Mouse (Mus musculus) adrenal gland, adult 2 months (tissue): ENCODE measurements around the gene G430095P16Rik. TPM values are rescaled to one million over a fixed set of nuclear protein-coding genes. Genes with fewer than 3 reads are reported as not detected.

Experiments
- DNase-seq: peaks from one replicate; pipeline ENCODE4 v3.0.0; 2021
- polyA plus RNA-seq: library from polyadenylated mRNA; depleted of rRNA; stranded (reverse); fragments of >200 nt; gene quantifications from 2 replicates; pipeline ENCODE4 v1.2.3, GENCODE M21; 2012
- total RNA-seq, 2 experiments: library from RNA; stranded (reverse); gene quantifications; 2 replicates each; pipeline ENCODE4 v1.2.3; 2021

G430095P16Rik gene
- total and polyA plus RNA-seq, 3 experiments: 0.26 to 0.59 TPM; not detected in 1

- no peak for DNase-seq
These were observed 19.8 kb upstream of the G430095P16Rik start for GRCm38 (mm10) chr8:84702963-84703465.

DNA sequence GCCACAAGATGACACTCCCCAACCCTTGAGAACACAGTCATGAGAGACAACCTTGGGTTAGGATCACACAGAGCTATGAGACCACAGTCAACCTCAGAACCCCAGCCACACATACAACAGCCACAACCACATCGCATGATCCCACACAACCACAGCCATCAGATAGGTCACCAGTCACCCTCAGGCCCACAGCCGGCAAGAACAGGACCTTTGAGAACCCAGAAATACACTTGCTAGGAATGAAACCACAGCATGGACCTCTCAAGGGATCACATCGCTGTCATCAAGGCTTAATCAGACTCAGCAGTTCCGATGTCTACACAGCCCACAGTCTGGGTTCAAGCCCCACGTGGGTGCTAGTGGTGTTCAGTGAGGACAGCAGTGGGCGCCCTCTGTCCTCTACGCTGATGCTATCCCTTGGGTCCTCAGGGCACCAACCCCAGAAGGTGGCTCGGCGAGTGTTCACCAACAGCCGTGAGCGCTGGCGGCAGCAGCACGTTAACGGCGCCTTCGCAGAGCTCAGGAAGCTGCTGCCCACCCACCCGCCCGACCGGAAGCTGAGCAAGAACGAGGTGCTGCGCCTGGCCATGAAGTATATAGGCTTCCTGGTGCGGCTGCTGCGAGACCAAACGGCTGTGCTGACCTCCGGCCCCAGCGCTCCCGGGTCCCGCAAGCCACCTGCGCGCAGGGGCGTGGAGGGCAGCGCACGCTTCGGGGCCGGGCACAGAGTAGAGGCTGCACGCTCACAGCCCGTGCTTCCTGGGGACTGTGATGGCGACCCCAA lies 19.1 kb upstream of the G430095P16Rik start:
- DNase-seq: no peak

GRCm38 (mm10) chr8:84704356-84704755 lies 18.5 kb upstream of the G430095P16Rik start:
- DNase-seq: peak; percentile 78

DNA sequence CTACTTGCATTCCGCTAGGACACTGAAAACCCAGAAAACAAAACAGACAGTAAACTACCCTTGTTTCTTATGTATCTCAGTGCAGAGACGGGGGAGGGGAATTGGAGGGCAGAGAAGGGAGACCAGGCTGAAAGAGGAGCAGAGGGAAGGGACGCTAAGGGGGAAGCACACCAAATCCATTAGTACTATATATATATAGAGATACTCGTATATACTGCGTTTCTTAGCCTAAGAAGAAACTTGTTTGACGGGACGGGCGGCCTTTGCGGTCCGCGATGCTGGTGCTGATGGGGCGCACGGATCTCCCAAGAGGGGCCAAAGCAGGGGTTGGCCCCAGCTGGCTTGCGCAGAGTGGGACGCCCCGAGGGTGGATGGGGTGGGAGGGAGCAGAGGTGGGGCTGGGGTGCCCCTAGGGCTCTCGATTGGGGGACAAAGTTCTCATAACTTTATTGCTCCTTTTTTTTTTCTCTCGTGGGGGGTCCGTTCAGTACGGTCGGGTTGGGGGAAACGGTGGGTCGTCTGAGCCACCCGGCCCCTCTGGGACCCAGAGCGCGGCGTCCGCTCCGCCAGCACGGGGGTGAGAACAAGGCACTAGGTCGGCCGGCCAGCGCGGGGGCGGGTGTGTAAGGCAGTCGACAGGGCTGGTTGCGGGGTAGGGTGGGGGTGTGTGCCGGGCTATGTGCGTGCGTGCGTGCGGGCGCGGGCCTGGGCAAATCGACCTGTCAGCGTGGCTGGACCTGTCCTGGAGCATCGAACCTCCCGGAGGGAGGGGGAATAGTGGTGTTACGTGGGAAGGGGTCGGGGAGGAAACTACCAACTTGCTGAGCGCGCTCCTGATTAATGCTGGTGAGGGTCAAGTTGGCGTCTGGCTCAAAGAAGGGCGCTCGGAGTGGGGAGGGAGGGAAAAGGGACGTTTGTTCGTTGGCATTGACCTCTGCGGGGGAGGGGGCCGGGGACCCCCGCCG lies 17.7 kb upstream of the G430095P16Rik start:
- DNase-seq: no peak

- DNase-seq: no peak
These were observed 16.8 kb upstream of the G430095P16Rik start for GRCm38 (mm10) chr8:84705960-84706359.

DNA sequence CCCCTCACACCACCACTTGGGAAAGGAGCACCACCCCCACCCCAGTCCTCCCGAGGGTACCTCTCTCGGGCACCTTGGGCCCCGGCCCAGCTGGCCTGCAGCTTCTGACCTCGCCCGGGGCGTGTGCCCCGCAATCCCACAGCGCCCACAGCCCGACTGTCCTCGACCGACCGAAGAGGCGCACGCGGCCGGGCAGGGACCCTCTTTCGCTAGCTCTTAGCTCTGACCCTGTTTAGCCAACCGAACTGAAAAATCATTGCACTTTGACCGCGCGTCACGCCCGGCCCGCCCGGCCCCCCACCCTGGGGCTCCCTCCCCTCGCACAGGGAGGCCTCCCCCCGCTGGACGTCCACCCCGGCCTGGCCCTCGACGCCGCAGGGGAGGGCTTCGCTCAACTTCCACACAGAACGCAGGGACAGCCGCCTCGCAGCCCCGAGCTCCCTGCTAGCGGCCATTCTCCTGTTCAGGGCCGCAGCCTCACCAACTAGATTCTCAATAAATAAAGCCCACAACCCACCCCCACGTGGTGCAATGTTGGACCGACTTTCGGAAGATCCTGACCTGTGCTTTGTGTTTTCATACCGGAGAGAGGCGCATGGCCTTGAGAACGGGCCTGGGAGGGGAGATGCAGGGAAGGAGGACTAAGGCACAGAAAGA lies 16.1 kb upstream of the G430095P16Rik start:
- DNase-seq: peak; percentile 58

GRCm38 (mm10) chr8:84707267-84707883 lies 15.4 kb upstream of the G430095P16Rik start:
- DNase-seq: peak; percentile 54

GRCm38 (mm10) chr8:84708071-84708541 lies 14.7 kb upstream of the G430095P16Rik start:
- no peak for DNase-seq

DNA sequence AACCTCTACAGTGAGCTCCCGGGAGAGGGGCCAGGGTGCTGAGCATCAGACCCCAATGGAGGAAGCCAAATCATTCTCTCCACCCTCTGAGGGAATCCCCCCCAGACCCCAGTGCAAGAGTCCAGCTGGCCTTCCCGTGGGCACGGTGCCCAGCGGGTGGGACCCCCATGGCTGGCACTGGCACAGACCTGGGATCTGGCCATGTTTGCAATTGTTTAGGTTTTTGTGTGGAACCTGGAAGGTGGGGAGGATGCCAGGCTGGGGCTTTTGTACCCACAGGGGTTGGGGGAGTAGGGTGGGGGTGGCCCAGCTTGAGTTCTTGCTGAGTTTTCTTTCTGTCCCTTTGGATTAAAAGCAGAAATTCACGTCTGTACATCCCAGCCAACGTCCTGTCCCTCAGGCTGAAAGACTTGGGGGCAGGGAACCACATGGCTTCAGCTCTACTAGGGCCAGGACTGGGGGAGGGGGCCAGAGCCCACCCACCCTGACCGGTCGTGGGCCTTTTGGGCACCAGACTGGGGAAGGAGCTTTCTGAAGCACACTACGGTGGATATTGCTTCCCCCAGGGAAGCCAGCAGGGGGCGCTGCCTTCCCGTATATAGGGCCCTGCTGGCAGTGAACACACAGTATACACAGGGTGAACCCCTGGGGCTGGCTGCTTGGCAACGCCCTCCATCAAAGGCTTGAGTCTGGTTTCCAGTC lies 13.9 kb upstream of the G430095P16Rik start:
- DNase-seq: peak; percentile 82

GRCm38 (mm10) chr8:84709931-84710330 lies 12.9 kb upstream of the G430095P16Rik start:
- DNase-seq: no peak

GRCm38 (mm10) chr8:84711312-84711711 lies 11.5 kb upstream of the G430095P16Rik start:
- no peak for DNase-seq

DNA sequence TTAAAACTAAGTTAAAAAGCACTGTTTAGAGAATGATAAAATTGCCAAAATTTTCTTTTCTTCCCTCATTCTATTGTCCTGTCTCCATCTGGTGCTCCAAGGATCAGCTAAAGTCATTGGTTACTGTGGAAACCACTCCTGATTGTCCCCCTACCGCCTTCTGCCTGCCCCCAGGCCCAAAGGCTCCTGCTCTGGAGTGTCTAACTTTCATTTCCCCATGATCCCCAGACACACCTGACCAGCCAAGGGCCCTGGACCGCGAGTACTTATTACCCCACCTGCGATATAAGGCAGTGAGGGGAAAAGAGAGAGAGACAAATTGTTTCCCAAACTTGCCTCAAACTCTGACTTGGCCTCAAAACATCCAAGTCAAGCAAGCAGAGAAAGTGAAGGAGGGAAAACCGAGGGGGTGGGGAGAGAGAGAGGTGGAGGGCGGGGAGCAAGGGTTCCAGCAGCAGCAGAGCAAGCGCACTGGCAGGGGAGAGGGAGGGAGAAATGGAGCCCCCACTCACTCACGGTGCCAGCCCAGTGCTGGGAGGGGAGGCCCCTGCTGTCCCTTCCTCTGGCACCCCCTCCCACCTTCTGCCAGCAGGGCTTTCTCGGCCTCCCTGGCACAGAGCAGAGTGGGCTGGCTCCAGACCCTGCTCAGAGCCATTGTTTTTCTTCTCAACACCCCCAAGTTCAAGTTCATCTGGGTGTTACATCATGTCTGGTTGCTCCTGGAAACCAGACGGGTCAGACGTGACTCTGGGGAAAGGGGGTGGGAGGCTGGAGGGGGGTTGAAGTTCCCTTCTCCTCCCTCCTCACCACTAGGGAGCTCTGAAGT lies 10.7 kb upstream of the G430095P16Rik start:
- no peak for DNase-seq

DNA sequence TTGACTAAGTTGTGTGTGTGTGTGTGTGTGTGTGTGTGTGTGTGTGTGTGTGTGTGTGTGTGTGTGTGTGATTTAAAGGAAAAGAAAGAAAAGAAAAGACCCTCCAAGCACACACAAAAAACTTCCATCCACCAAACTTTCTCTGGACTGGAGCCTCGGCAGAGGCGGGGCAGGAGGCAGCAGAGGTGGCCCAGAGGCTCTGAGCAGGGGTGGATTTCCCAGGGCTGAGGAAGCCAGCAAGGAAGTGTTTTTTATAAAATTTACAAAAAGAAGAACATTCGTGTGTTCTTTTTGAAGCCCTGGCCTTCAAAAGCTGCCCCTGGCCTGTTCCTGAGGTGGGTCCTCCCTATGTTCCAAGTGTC lies 10.1 kb upstream of the G430095P16Rik start:
- no peak for DNase-seq

DNA sequence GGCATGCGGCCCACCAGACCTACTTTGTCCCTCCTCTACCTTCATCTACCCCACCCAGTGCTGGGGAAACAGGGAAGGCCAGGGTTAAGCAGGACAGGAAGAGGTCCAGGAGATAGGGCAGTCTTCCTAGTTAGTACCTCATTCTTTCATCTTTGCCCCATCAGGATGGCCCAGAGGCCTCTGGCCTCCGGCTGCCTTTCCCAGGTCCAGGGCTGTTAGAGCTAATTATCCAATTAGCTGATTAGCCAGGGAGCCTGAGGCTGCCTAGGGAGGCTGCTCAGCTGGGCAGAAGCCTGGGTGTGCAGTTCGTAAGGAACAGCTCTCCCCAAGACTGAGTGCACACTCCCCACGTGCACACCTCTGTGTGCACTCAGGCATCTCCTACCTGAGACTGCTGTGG lies 9.4 kb upstream of the G430095P16Rik start:
- no peak for DNase-seq

- DNase-seq: no peak
These were observed 8.6 kb upstream of the G430095P16Rik start for GRCm38 (mm10) chr8:84714161-84714560.

DNA sequence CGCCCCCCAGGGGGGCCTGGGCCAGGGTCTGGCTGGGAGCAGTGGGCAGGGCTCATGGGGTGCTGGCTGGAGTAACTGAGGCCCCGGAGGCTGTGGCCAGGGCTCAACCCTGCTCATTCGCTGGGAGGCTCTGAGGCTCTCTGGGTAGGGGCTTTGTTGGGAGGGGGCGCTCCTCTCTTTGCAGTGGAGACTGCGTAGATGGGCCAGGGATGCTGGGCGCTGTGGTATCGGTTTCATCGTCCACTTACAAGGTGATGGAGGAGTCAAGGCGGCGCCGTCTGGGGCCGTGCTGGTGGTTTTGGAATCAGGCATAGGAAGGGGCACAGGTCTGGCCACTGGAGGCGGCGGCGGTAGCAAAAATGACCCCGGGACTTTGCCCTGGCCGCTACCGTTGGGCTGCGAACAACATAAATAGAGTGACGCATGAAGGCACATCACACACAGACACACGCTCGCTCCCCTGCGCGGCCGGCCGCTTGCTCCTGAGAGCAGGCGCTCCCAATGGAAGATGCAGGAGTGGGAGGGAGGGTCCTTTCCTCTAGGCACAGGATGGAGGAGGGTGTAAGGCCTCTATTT lies 6.8 kb upstream of the G430095P16Rik start:
- DNase-seq: no peak

- DNase-seq: no peak
These were observed 6.0 kb upstream of the G430095P16Rik start for GRCm38 (mm10) chr8:84716790-84717189.

DNA sequence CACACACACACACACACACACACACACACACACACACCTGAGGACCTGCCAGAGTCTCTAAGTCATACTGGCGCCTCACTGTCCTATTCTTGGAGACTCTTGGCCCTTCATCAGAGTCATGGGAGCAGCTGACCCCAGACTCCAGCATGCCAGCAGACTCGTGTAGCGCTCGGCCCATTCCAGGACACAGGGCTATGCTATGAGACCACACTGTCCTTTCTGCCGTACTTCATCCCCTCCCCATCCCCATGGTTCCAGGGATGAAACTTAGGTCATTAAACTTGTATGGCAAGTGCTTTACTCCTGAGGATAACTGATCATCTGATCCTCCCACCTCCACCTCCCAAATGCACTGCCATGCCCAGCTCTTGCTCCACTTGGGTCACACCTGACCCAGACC lies 4.3 kb upstream of the G430095P16Rik start:
- DNase-seq: no peak

DNA sequence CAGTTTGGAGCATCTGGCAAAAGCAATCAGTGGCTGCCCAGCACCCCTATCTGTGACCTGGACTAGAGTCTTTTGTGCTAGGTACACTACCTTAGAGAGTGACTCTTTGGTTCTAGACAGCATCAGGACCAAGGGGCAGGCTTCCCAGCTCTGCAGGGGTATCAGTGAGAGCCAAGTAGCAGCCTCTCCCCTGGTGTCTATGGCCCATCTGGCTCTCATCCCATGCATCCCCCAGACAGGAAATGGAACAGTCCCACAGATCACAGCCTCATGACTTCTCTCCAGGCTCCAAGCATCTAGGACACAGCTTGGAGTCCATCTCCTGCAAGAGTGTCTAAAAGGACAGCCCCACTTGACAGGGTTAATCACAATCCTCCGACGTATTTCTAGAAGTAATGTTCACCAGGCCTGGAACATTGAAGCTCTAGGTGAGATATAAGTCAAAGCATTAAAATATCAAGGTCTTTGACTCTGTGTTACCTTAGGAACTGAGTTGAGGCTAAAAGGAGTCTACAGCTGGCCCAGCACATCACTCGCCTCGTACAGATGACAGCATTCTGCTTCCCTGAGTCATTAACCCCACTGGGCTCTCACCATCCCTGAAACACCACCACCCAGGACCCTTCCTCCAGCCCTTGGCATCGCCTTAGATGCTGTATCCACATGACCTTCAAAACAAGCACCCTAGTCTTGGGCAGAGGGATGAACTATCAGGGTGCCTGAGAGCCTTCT lies 3.7 kb upstream of the G430095P16Rik start:
- no peak for DNase-seq
